Mouse (Mus musculus): ENCODE data around the gene Hormad2.

Hormad2 gene

DNA sequence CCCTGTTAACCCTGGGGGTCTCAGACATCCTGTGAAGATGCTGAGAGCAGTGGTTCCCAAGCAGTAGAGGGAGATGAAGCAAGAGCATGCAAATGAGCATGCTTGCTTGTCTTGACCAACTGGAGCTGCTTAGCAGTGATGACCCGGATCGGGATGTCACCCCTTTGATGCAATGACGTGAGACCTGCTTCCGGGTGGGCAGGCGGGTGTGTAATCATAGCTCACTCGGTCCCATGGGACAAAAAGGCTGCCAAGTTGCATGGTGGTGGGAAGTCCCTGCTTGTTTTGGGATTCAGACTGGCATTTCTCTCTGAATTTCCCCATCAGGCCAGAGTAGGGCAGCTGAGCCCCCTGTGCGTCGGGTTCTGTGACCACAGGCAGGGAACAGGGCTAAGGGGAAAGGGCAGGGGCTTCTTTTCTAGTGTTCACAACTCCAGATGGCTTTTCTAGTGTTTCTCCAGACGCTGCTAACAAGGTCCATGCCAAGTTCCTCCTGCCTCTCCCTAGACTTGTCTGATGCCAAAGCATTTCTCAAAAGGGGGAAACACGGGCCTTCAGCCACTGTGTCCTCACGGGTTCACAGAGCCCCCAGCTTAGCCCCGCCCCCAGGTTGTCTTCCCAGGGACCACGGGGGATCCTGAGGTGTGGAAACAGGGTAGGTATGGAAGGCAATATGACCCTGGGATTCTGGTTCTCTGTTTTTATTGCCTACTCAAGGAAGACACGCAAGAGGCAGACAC, 141.0 kb downstream of the Hormad2 start:
- peak in 1 of 2 experiments; percentile 55 for DNase-seq

- no peak for DNase-seq
Measured at GRCm38 (mm10) chr11:4299191-4299590, 141.7 kb downstream of the Hormad2 start.

DNA sequence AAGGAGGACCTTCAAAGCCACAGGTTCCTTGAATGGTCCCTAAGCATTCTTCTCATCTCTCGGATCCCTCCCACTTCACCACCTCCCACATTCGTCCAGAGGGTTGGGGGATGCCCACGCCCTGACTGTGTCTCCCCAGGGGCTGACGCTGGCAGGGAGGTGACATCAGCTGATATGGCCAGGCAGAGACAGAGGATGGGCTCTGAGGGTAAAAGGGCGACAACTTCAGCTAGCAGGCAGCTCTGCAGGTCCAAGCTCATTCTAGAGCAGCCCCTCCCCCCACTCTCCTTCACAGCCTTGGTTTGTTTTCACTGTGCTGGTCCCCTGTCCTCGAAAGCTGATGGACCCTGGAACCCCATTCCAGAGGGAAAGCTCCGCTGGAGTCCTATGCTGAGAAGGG, 142.3 kb downstream of the Hormad2 start:
- DNase-seq: no peak

- no peak for DNase-seq
Measured at GRCm38 (mm10) chr11:4297753-4298152, 143.2 kb downstream of the Hormad2 start.

DNA sequence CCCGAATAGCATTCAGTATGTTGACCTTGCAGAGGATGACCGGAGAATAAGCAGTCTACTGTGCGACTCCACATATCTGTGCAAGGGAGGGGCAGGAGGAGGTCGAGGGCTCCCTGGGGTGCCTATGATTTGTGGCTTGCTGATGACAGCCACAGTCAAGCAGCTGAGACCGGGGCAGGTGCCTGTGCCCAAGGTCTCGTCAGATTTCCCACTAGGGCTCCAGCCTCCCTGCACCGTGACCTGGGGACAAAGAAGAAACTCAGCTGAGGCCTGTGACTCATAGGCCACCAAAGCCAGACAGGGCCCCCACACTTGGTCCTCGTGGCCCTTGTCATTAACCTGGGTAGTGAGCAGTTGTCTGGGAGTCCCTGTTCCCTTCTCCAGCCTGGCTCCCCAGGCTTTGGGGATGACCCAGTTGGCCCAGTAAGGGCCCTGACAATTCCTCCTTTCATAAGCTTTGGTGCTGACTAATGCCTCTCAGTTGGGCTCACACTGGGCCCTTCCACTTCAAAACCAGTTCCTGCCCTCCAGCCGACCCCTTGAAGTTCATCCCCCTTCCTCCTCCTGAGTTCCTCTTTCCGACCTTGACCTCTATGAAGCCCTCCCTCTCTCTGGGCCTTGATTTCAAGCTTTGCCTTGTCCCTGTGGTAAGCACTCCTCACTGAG, 144.2 kb downstream of the Hormad2 start:
- no peak for DNase-seq

Measured in cerebellum, postnatal 14 days (tissue).